Mouse (Mus musculus) embryonic facial prominence, embryonic 14.5 days (tissue): ENCODE data around the gene Actr1a. TPM values are rescaled to one million over a fixed set of nuclear protein-coding genes. Genes with fewer than 3 reads are reported as not detected.

Source experiments
- ATAC-seq: fragments of 200-750 bp; cut with Nextera tagmentation; 2 replicates; pipeline ENCODE4 v1.8.0; 2017; ENCODE audit warnings: low read depth, moderate number of reproducible peaks, moderate TSS enrichment
- DNase-seq: peaks from one replicate; pipeline ENCODE4 v3.0.0-alpha.2; 2015; ENCODE audit warnings: low spot score
- H3K27ac ChIP-seq: fragments of 300-500 bp; sonication (generic); replicated peaks from 2 replicates; pipeline ENCODE4 v1.5.1; 2014; ENCODE audit warnings: low read depth, mild to moderate bottlenecking, low read length, moderate library complexity
- H3K27me3 ChIP-seq: fragments of 300-500 bp; sonication (generic); replicated peaks from 2 replicates; pipeline ENCODE4 v1.6.1; 2014; ENCODE audit warnings: low read length; ENCODE audit not compliant: control insufficient read depth, insufficient read depth
- H3K36me3 ChIP-seq: fragments of 300-500 bp; sonication (generic); 2 replicates; pipeline ENCODE4 v1.6.1; 2014; ENCODE audit warnings: low read length, mixed read lengths; ENCODE audit not compliant: control insufficient read depth, insufficient read depth
- H3K4me1 ChIP-seq: fragments of 300-500 bp; sonication (generic); 2 replicates; pipeline ENCODE4 v1.6.1; 2014; ENCODE audit warnings: antibody characterized with exemption, low read length; ENCODE audit not compliant: control insufficient read depth, insufficient read depth
- H3K4me2 ChIP-seq: fragments of 300-500 bp; sonication (generic); 2 replicates; pipeline ENCODE4 v1.6.1; 2014; ENCODE audit warnings: low read depth, mild to moderate bottlenecking, low read length, moderate library complexity, mixed read lengths
- H3K4me3 ChIP-seq: fragments of 300-500 bp; sonication (generic); 2 replicates; pipeline ENCODE4 v1.5.1; 2014; ENCODE audit warnings: low read depth, mild to moderate bottlenecking, low read length
- H3K9ac ChIP-seq: fragments of 300-500 bp; sonication (generic); 2 replicates; pipeline ENCODE4 v1.6.1; 2014; ENCODE audit warnings: low read depth, mild to moderate bottlenecking, low read length, moderate library complexity, mixed read lengths
- H3K9me3 ChIP-seq: fragments of 300-500 bp; sonication (generic); 2 replicates; pipeline ENCODE4 v1.6.1; 2016; ENCODE audit warnings: low read length; ENCODE audit not compliant: control insufficient read depth
- WGBS: fragments of 180-500 bp; shearing (Covaris S2); extraction: QIAGEN DNeasy Blood & Tissue Kit; methylation state at CpG from one replicate; pipeline ENCODE4 v1.1.7; 2014; 5-methylcytosine and 5-hydroxymethylcytosine counted together
- polyA plus RNA-seq: library from polyadenylated mRNA; unstranded; fragments of >200 nt; fragmentation: Nextera tagmentation; extraction: Ambion mirVana; gene quantifications from 2 replicates; pipeline ENCODE4 v1.2.1, GENCODE M21; 2014

The Actr1a gene
- polyA plus RNA-seq, 1 experiment from 2014 or later, result 137 TPM

DNA sequence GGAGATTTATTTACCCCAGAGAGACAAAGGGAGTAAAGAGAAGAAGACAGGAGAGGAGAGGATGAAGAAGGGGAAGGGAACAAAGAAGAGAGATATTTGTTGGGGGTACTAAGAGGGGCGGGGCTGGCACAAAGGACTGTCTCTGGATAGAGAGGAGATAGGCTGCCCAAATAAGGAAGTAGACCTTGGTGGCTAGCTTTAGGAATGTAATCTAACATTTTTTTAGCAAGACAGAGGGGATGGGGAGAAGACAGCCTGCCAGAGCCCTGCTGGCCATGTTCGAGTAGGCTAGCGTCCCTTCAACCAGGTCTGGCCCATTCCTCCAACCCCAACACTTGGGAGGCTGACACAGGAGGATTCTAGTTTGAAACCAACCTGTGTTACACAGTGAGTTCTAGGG, 14.0 kb upstream of the Actr1a start:
- WGBS, result 75% methylated on average over 3 of the region's 3 CpGs
- ATAC-seq (no peak), DNase-seq (no peak)
- Histone ChIP-seq H3K27me3 (no peaks in the 10 kb centered on the region), H3K9ac (no peak overlapping the region), H3K4me2 (no peak overlapping the region), H3K36me3 (peaks cover 59% of the 10 kb centered on the region), H3K9me3 (no peaks in the 10 kb centered on the region), H3K4me3 (no peak overlapping the region), H3K4me1 (no peaks in the 10 kb centered on the region), H3K27ac (no peak overlapping the region)

DNA sequence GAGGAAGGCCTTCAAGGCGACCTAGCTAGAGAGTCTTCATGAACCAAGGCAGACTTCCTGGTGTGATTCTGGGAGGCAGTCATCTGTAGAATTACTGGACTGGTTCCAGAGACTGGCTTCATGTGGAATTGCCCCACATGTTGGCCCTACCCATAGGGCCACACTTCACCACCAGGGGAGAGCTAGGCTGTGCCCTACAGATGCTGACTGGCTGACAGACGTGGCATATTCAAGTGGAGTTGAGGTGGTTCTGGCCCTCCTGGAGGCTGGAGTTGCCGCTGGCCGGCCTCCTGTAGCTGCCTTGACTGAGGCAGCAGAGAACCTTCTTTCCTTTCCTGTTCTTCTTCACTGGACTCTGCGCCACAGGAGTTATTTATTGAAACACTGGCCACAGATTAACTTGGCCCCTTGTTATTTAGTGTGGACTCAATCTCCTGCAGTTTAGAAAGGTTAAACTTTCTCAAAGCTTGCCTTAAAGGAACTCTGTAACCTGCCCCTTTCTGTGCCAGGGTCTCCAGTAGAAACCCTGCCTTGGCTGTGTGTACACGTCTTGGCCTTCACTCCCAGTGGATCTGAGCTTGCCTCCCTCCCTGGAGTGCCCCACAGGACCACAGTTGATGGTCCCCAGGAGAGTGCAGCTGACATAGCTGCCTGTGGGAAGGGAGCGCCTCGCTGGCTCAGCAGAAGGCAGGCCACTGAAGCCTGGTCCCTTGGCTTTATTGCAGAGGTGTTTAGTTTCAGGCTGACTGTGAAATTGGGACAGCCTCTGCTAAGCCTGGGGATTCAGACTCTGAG, 11.2 kb upstream of the Actr1a start:
- Histone ChIP-seq H3K4me1 (no peaks in the 10 kb centered on the region), H3K27ac (no peak overlapping the region), H3K4me3 (no peak overlapping the region), H3K36me3 (peaks cover 72% of the 10 kb centered on the region), H3K9me3 (no peaks in the 10 kb centered on the region), H3K4me2 (no peak overlapping the region), H3K27me3 (no peaks in the 10 kb centered on the region), H3K9ac (no peak overlapping the region)
- ATAC-seq (no peak), DNase-seq (no peak)
- 64% methylated on average over 8 of the region's 8 CpGs for WGBS

DNA sequence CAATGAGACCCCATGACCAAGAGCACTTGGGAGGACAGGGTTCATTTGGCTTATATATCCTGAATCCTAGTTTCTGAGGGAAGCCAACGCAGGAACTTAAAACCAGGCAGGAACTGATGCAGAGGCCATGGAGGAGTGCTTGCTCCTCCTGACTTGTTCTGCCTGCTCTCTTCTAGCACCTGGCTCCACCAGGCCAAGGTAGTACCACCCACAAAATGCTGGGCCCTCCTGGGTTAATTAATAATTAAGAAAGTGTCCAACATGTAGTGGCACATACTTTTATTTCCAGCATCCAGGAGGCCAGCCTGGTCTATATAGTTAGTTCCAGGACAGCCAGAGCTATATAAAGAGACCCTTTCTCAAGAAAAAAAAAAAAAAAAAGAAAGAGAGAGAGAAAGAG, 8.5 kb upstream of the Actr1a start:
- no peak overlapping the region for H3K4me2 ChIP-seq
- 96% methylated on average over 1 of the region's 1 CpGs for WGBS
- no peaks in the 10 kb centered on the region for H3K9me3 ChIP-seq
- no peak overlapping the region for H3K27ac ChIP-seq
- no peak for DNase-seq
- H3K4me3 ChIP-seq, result no peak overlapping the region
- peaks cover 64% of the 10 kb centered on the region for H3K36me3 ChIP-seq
- peaks cover 14% of the 10 kb centered on the region for H3K4me1 ChIP-seq
- ATAC-seq, result no peak
- no peak overlapping the region for H3K9ac ChIP-seq
- no peaks in the 10 kb centered on the region for H3K27me3 ChIP-seq

DNA sequence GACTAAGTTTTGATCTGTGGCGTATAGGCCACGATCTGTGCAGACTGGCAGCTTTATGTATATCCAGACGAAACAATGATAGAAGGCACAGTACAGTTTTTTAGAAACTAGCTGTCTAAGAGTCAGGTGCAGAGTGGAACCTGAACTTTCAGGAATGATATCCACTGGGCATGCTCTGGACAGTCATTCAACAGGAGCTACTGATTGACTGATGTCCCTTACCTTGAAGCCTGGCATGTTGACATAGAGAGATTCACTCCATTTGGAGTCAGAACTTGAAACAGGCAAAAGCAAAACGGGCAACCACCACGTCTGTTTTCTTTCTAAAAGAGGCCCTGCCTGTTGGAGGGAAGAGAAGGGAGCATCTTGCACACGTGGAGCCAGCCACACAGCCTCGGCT, 5.0 kb upstream of the Actr1a start:
- Histone ChIP-seq H3K36me3 (peaks cover 41% of the 10 kb centered on the region), H3K9ac (no peak overlapping the region), H3K4me1 (peaks cover 24% of the 10 kb centered on the region), H3K27me3 (no peaks in the 10 kb centered on the region), H3K27ac (no peak overlapping the region), H3K4me2 (no peak overlapping the region), H3K9me3 (no peaks in the 10 kb centered on the region), H3K4me3 (no peak overlapping the region)
- DNase-seq (no peak), ATAC-seq (no peak)
- WGBS, result 76% methylated on average over 7 of the region's 7 CpGs

DNA sequence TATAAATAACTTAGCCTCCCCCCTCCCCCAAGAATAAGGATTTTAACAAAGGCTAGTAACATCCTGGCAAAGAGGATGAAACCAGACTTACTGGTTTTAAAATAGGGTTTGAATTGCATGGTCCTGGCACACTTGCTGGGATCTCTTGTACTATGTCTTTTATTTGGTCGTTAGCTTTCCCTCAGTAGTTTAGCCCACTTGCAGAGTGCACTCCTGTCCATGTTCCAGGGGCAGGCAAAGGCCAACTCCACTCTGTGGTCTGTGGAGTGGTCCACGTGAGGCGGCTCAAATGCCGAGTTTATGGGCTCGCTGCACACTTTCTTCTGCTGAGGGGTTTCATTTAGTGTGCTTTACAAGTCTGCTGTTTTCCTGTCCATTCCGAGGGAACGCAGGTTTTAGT, 4.3 kb upstream of the Actr1a start:
- Histone ChIP-seq H3K4me3 (no peak overlapping the region), H3K4me2 (0 out of 2 replicates have a peak overlapping the region, but pooled peaks have one; percentile 19), H3K9me3 (no peaks in the 10 kb centered on the region), H3K36me3 (peaks cover 34% of the 10 kb centered on the region), H3K27me3 (no peaks in the 10 kb centered on the region), H3K27ac (no peak overlapping the region), H3K9ac (no peak overlapping the region), H3K4me1 (peaks cover 24% of the 10 kb centered on the region)
- peak; percentile 45 for DNase-seq
- WGBS, result 68% methylated on average over 7 of the region's 7 CpGs
- ATAC-seq, result no peak

DNA sequence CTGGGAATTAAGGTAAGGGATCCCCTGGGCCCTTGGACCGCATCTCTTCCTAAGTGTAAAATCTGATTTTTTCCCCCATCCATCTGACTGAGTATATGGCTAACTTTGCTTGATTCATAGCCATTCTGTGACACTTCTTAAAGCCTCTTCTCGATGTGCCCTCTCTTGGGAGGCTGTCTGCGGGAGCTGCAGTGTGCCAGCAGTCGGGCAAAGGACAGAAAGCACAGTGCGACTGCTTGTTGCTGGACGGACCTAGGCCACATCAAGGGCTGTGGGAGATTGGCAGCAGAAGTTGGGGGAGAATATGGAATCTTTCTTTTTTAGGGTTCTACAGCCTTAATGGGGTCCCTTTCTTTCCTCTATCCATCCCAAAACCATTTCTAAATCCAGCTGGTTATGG, 3.8 kb upstream of the Actr1a start:
- H3K9ac ChIP-seq, result no peak overlapping the region
- WGBS, result 75% methylated on average over 6 of the region's 6 CpGs
- DNase-seq, result no peak

DNA sequence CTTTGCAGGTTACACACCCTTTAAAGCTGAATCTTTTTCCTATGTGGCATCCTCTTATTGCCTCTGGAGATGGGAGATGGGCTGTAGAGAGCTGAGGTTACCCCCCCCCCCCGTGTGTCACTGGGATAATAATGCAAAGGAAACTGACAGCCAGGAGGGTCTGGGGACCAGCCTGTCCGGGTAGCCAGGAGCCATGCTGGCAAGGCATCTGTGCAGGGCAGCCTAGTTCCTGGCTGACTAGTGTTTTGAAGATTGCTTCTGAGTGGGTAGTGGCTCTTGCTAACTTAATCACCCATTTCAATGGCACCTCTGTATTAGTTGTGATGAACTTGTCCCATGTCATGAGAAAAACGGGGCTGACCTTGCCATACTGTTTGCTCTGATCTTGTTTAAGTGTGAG, 2.9 kb upstream of the Actr1a start:
- Histone ChIP-seq H3K27ac (no peak overlapping the region), H3K4me2 (peak overlapping the region; percentile 78), H3K4me1 (peaks cover 33% of the 10 kb centered on the region), H3K27me3 (no peaks in the 10 kb centered on the region), H3K9me3 (no peaks in the 10 kb centered on the region), H3K36me3 (peaks cover 20% of the 10 kb centered on the region), H3K9ac (peak overlapping the region; percentile 86), H3K4me3 (peak overlapping the region; percentile 93)
- DNase-seq (no peak), ATAC-seq (no peak)
- 33% methylated on average over 3 of the region's 3 CpGs for WGBS

More for the DNA sequence above, 3.8 kb upstream of the Actr1a start:
- H3K4me3 ChIP-seq, result no peak overlapping the region
- H3K4me2 ChIP-seq, result 0 out of 2 replicates have a peak overlapping the region, but pooled peaks have one; percentile 78
- no peak overlapping the region for H3K27ac ChIP-seq
- H3K27me3 ChIP-seq, result no peaks in the 10 kb centered on the region
- H3K9me3 ChIP-seq, result no peaks in the 10 kb centered on the region
- no peak for ATAC-seq
- H3K36me3 ChIP-seq, result peaks cover 29% of the 10 kb centered on the region
- peaks cover 26% of the 10 kb centered on the region for H3K4me1 ChIP-seq

DNA sequence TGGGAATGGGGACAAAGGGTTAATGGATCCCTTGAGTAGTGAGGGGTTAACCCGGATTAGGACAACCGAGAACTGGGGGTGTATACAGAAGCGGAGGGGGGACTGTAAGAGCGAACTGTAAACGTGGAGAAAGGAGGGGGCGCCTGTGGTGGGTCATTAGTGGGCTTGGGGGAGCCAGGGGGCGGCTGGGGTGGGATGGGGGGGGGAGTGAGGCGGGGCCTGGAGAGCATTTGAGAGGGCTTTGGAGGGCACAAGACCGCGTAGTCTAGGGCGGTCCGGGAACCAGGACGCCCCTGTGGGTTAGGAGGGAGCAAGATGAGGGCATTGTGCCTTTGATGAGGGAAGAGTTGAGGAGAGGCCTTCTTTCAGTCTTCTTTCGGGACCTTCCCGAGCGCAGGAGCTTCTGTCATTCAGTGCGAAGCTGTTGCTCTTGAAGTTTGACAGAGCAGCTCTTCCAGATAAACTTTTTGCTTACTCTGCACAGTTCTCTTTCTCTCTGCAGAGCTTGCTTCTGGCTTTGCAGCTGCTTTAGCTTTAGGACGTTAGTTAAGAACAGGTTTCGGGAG, 2.0 kb upstream of the Actr1a start:
- WGBS, result under 1% methylated on average over 13 of the region's 19 CpGs
- Histone ChIP-seq H3K36me3 (peaks cover 11% of the 10 kb centered on the region), H3K27me3 (no peaks in the 10 kb centered on the region), H3K4me3 (peak overlapping the region; percentile 93), H3K9ac (peak overlapping the region; percentile 86), H3K27ac (peak overlapping the region; percentile 88), H3K4me1 (peaks cover 33% of the 10 kb centered on the region), H3K9me3 (no peaks in the 10 kb centered on the region), H3K4me2 (peak overlapping the region; percentile 78)
- no peak for ATAC-seq
- peak; percentile 64 for DNase-seq
